Mouse (Mus musculus) adrenal gland, adult (tissue): ENCODE results near the gene Cdcp1.
A peak's percentile ranks its signal among the peaks of the same experiment; 100 is the strongest.

ENCODE experiments used
- DNase-seq, 2 experiments: peaks; one replicate each; pipeline ENCODE4 v3.0.0; 2022 to 2023; ENCODE audit warnings: low spot score in 1 of 2; ENCODE audit not compliant: inconsistent age in 2 of 2

Gene Cdcp1

DNA sequence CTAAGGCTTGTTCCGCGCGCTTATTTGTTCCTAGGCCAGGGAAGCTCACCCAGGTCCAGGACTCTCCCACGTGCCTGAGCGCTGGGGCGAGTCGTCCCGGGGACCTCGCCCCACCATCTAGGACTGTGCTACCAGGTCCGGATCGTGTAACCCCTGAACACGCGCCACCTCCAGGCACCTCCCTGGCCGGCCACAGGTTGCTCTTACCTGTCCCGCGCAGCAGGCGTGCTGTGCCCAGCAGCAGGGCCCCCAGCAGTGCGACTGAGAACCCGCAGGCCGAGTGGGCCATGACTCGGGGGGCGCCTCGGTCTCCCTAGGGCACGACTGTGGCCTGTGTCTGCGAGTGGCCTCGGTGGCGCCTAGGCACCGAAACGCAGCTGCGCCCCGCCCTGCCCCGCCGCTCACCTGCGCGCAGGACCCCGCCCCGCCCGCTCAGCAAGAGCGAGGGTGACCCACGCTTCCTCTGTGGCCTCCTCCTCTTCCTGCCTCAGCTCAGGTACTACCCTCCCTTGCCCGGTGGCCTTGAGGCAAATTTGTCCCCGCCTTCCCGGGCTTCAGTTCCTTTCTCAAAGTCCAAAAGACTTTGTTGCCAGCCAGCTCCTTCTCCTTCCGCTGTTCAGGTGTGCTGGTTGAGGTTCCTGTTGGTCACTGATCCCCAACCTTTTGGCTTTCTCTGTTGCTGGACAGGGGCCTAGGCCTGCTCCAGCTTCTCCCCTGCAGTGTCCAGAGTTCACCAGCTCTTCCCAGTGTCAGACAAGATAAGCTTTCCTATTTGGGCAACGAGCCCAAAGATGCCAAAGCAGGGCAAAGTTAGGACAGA, at the start of gene Cdcp1:
Gene Cdcp1, minus strand, starts transcription at position 418 of the 820 bp plus-strand sequence.
- DNase-seq, result no peak

DNA sequence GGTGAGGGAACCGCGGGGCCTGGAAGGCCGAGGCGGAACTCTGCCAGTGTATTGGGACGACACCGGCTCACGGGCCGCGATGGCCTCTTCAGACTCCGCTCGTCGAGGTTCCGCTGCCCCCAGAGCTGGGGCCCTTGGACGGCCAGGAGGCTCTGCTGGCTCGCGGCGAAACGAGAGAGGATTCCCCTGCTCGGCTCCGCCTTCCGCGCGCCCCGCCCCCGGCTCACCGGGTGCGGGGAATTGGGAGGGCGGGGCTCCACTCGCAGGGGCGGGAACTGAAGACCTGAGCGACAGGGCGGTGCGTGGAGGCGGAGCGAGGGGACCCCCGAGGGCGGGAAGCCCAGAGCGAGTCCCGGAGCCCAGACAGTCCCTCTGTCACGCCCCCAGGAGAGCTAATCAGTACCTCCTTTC, 44.8 kb upstream of the Cdcp1 start, which contains the start of gene Tmem158:
Gene Tmem158, minus strand, starts transcription at position 154 of the 411 bp plus-strand sequence.
- DNase-seq, result peak; percentile 87 to 96

DNA sequence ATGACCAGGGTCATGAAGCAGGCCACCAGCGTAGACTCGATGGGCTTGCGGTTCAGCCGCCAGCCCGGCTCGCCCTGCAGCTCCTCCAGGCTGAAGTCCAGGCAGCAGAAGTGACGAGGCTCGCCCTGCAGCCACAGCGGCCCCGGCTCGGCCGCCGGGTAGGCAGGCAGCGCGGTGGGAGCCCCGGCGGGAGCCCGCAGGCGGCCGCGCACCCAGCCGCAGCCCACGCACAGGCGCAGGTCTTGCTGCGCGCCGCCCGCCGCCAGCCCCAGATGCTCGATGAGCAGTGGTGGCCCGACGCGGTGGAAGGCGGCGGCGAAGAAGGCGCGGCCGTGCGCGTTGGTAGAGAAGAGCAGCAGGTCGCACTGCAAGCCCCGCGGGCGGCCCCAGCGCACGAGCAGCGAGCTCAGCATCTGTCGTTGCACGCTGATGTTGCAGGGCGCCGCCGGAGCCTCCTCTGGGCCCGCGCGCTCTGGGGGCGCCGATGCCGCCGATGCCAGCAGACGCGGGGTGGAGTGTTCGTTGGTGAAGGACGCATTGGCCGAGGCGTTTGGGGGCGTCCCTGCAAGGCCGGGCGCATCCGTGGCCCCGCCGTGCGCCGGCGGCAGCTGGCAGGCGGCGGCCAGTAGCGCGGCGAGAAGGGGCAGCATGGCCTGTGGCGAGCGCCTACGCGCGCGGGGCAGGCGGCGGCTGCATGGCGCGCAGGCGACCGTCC, 44.2 kb upstream of the Cdcp1 start:
- peak; percentile 82 to 94 for DNase-seq

DNA sequence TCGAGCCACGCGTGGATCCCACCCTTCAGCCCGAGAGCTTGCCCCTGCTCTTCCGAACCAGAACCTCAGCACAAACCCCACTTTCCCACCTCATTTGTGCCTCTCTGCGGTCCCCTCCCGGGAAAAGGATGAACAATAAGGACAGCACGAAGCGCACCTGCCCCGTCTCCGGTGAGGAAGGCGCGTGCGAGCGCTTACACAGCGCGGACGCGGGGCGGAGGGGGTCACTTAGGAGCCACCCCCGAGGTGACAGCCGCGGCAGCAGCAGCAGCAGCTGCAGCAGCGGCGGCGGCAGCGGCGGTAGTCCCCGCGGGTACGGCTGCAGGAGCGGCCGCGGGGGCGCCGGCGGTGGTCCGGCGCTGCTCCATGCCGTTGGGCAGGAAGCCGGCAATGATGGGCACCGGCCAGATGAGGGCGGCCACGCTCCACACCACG, 43.6 kb upstream of the Cdcp1 start:
- no peak for DNase-seq

DNA sequence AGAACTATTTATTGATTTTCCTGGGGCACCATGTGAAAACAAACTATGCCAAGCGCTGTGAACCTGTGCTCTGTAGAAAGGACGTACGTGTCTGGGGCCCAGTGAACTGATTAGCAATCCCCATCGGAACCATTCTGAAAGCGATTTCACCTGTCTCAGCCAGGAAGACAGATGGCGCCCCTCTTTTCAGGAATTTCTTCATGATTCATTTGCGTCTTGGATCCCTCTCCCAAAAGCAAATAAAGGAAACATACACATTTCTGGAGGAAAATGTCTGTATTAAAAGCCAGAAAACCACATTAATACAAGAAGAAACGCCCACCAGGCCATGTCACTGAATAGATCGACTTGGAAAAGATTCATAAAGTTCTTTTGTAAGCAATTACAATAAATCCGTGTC, 43.0 kb upstream of the Cdcp1 start:
- no peak for DNase-seq

DNA sequence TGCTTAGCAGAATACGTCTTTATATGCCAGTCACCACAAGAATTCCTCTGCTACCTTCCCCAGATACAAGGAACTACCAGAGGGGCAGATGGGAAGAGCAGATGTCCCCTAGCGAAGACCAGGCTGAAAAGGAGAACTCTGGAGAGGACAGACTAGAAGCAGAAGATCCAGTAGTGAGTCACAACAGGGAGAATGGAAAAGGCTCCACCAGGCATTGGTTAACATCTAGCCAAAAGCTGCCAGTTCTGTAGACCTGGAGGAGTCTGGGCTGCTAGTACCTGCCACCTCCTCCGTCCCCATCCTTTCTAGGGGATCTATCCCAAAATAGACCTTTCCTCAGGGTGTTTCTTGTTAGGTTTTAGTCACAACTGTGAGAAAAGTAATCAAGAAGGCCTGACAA, 39.9 kb upstream of the Cdcp1 start:
- DNase-seq, result no peak

DNA sequence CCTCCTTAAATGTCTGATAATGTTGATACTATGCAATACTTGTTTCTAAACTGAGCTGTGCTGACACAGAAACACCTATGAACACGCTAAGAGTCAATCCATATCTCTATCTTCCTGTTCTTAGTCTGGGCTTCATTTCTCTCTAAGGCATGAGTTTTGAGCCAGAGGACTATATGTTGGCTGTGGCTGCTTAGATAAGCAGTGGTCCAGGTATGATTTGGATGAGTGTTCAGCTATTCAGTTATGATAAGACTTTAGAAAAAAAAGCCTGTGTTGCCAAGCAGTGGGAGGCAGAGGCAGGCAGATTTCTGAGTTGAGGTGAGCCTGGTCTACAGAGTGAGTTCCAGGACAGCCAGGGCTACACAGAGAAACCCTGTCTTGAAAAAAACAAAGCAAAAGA, 32.2 kb upstream of the Cdcp1 start:
- DNase-seq, result no peak

DNA sequence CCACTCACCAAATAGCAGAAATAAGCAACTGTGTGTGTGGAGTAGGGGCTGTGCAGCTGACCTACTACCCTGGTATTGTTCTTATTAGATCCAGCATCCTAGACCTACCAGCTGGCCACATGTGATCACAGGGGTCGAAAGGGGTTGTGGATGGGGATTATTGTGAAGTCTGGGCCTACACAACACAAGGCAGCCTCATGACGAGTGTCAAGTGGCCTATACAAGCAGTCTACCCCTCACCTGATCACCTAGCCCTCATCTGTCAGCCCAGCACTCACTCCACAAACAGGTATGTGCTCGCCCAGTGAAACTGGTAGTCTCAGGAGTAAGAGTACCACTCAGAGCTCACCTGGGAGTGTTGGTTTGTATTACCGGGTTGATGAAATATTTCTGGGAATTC, 29.3 kb upstream of the Cdcp1 start:
- DNase-seq, result no peak

DNA sequence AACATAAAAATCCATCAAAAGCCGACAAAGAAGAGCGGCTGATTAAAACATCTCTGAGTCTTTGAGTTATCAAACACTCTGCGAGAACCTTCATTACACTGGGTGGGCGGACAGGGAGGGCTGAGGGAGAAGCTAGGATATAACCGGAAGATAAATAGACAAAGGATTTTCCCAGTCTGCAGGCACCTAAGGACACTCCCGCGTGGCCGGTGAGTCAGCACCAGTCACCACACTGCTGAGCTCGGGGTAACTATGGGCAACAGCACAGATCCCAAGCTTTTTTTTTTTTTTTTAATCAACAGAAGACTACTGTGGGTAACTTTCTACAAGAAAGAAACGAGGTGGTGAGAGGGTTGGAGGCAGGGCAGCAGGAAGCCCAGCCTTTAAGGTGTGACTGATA, 28.1 kb upstream of the Cdcp1 start:
- peak; percentile 50 to 69 for DNase-seq

DNA sequence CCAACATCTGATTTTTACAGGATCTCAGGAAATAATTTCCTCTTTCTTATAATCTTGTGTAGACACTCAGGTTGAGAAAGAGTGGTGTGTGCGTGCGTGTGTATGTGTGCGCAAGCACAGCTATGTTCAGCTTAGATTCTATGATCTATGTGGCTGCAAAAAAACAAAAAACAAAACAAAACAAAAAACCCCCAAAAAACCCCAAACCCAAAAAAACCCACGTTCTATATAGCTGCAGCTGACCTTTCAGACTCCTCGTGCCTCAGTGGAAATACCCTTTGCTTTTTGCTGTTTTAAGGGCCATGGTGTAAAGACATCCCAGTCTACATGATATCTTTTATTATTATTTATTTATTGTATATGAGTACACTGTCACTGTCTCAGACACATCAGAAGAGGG, 25.4 kb upstream of the Cdcp1 start:
- DNase-seq, result no peak

DNA sequence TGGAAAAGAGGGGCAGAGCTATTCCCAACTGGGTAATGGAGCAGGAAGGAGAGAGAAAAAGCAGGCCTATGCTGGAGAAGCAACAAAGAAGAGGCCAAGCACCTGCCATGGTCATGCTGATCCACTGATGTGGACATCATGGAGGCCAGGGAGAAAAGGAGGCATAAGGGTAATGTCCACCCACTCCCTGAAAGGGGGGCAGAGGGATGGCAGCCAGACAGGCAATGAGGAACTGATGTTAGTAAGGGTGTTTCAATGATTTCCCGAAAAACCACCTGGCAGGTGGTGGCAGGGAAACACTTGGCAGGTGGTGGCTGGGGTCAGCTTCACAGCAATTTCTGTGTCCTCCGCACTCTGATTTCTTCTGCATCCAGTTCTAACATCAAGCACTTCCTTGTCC, 24.9 kb upstream of the Cdcp1 start:
- DNase-seq, result no peak

DNA sequence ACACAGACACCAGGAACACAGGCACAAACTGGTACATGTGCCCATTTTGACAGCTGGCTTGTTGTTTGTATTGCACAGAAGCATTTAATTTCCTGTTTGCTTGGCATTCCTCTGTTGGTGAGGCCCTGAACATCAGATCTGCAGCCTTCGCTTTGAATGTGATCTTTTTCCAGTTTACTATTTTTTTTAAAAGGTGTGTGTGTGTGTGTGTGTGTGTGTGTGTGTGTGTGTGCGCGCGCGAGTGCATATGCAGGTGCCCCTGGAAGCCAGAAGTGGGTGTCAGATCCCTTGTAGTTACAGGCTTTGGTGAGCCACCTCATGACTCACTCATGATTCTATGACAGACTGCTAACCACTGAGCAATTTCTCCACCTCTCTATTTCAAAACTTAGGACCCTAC, 24.4 kb upstream of the Cdcp1 start:
- no peak for DNase-seq

DNA sequence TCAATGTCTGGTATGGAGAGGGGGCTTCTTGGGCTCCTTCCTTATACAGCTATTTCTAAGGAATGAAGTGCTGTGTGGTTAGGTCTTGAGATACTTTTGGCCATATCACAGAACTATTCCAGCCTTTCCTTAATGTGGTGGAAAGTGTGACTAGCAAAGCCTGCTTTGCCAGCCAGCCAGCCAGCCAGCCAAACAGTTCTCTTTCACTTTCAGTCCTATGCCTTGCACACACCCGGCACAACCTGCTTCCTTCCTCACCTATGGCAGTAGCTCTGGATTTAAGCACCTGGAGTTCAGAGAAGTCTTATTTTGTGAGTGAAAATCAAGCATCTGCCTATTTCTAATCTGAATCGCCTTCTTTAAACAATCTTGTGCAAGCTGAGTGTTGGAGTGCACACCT, 23.8 kb upstream of the Cdcp1 start:
- no peak for DNase-seq

DNA sequence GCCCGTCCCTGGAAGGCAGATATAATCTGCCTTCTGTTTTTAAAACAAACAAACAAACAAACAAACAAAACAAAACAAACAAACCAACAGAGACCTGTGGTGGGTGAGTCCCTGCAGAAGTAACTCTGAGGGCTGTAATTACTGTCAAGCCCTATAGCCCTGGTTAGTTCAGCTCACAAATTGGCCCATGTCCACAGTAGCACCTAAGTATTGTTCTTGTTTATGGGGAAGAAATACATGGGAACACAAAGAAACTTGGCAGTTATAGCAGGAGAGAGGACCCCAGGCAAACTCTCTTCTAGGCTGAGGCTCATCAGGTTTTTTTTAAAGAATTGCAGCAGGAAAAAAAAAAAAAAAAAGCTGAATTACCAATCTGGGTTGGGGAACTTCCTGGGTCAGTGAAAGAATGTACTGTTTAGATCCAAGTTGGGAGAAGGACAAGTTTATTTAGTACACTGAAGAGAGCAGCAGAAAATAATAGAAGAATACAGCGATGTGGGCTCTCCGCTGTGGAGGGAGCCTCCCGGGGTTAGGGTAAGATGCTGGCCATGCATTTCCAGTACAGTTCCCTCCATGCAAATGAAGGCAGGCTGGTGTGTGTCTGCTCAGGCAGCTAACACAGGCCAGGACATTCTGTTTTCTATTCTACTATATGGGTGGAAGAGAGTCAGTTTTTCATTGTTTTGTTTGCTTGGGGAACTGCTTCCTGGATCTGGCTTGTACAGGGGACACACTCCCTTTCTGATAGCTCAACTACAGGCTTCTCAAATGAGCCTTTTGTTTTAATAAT, 22.6 kb upstream of the Cdcp1 start:
- DNase-seq, result no peak

DNA sequence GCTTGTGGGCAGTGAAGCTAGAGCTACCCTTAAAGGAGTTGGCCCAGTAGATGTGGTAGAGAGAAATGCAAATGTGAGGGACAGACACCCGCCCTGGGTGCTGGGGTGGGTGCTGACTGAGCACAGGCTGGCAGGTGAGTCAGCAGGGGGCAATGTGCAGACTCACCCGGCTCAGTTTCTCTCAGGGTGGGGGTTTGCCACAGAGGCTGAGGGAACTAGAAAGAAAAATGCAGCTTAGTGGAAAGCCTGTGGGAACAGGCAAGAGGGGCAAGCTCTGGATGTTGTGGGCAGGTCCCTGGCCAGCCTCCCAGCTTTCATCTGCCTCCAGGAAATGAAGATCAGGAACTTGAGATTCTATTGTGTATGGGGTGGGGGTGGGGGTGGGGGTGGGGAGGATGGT, 21.9 kb upstream of the Cdcp1 start:
- peak; percentile 35 to 49 for DNase-seq

DNA sequence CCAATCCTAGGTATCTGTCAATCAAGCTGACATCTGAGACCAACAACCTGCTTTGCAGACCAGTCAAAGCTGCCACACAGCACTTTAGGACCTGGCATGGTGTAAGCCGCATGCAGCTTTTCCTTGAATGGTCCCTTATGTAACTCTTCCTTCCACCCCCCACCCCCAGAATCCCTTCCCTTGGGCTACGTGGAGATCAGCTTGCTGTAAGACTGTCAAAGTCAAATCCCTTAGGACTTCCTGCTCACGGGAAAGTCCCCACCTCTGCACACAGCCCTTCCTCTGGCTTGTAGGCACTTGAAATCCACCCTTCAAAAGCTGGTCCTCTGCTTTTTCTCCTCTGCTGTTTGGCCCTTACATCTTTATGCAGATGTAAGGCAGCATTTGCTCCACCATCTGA, 19.8 kb upstream of the Cdcp1 start:
- DNase-seq, result no peak

DNA sequence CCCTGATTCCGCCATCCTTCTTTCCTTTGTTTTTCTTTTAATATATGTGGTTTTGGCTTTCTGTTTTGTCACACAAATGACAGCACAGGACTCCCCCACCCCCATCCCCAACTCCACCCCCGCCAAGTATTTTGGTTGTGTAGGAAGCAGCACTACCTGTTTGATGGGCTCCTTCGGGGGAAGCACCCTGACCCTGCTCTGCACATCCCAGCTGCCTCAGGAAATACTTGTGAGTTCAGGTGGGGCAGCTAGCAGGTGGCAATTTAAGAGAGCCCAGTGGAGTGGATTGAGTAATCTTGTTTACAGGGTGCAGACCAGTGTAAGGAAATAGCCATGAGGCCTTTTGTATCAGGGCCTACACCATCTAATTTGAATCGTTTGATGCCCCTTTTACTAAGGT, 14.0 kb upstream of the Cdcp1 start:
- no peak for DNase-seq

DNA sequence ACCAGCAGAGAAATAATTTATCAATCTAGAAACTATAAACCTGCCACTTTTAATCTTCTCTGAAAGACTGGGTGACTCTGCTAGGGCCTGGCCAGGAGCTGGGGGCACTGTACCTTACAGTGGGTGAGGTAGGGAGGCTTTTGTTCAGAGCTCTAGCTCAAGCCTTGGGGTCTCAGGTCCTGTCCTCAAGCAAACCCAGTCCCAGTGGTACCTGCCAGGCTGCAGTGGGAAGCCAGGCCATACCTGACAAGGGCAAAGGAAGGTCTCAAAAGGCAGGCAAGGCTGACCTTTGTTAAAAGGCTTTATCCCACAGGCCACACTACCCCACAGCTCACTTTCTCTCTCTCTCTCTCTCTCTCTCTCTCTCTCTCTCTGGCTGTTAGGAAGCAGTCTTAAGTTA, 12.8 kb upstream of the Cdcp1 start:
- no peak for DNase-seq

DNA sequence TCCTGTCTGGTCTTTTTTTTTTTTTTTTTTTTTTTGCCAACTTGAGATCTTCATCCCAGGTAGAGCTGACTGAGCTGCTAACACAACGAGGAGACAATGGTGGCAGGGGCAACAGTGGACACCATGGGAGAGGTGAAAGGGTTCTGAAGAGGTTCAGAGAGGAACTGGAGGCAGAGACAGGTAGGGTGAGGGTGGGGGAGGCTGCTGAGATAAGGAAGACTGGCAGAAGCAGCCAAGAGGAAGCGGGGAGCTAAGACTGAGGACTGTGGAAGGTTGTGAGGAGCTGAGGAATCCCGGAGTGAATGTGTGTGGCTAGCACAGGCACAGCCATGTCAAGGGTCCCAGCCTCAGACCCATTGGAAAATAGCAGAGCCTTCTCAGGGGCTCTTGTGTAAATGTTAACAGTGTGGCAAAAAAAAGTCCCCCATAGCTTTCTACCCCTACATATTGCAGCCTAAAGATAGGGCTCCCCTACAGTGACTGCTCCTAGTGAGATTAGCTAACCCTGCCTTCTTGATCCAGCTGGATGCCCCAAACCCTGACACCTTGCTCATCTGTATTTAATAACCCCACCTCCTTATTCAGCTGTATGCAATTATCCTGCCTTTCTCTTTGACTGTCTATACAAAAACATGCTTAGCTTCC, 11.4 kb upstream of the Cdcp1 start:
- DNase-seq, result no peak

DNA sequence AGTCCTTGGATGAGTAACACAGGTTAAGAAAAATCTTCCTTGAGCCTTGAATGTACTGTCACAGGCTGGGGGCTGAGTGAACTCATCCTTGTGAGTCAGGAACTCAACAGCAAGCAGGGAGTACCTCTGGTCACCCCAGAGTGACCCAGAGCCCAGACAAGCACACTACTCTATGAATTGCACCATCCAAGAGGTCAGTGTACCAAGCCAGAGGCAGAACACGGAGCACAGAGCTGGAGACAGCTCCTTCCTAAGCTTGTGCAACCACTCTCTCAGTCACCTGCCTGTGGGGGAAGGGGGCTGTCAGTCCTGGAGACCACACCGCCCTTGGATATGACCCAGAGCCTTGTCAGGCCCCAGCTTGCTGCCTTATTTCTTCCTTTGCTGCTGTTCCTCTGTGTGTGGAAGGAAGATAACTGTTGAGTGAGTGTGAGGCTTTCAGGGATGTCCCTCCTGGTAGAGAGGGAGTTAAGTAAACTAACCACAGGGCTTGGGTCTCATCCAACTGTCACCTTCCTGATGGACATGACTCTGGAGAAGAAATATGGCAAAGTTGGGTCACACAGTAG, 9.1 kb upstream of the Cdcp1 start:
- DNase-seq, result peak in 1 of 2 experiments; percentile 9

DNA sequence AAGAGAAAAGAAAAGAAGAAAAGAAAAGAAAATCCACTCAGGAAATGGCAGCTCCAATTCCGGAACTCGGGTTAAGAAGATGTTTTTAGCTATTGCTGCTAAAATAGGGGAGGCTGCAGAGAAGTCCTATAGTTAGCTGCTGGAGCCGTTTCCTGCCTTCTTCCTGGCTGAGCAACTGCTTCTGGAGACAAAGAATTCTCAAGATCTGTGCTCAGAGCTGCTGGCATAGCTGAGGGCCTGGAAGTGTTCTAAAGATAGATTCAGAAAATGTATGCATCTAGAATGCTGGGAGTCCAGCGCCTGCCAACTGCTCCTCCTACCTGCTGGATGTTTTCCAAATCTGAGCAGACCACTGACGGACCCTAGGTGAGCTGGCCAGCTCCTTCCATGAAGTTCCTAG, 4.0 kb upstream of the Cdcp1 start:
- no peak for DNase-seq
